Mouse (Mus musculus) cortical plate, adult 2 months (tissue): ENCODE measurements at regions not wholly inside any gene's neighbourhood (a gene's known extent, or its start where the extent isn't known, plus 50 kb on each side); places are given as distances from the start of the nearest gene placed in this dataset.

Experiments used
- CTCF ChIP-seq: fragments of 200-500 bp; IDR thresholded peaks from 2 replicates; pipeline ENCODE4 v1.5.1; 2011; ENCODE audit warnings: mild to moderate bottlenecking, control low read depth, low read length; ENCODE audit not compliant: insufficient read depth; ENCODE audit errors: extremely low read depth
- POLR2A ChIP-seq: fragments of 200-500 bp; IDR thresholded peaks from 2 replicates; pipeline ENCODE4 v1.6.1; 2011; ENCODE audit warnings: mild to moderate bottlenecking, low read length, control low read depth; ENCODE audit not compliant: insufficient read depth; ENCODE audit errors: extremely low read depth

DNA sequence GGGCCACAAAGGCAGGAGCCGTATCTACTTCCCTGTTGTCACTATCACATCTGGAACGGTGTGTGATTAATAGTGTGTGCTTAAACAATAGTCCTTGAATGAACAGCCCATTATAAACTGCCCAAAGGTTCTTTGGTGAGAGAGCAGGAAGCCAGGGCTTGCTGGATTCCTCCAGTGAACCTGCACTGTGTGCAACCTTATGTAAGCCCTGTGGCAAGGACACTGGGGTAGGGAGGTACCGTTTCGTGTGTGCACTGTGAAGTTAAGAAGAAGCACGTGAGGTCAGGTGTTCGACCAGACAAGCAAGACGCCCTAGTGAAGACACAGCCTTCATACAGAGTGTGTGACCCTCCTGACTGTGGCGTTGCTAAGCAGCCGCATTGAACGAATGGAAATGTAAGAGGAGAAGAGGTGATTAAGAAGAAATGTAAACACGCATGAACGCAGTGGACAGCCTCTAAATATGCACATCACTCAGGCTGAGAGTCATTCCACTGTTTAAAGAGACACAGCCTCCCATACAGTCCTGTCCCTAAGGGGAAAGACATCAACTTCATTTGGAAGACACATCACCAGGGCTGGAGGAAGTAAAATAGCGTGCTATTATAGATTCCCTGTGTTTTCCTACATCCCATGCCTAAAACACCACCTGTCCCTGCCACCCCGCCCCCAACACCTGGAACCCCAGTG, 472.0 kb upstream of the Gm19410 start:
- no peak for TF ChIP-seq CTCF
- TF ChIP-seq POLR2A: no peak
